Mouse (Mus musculus) stomach, postnatal 0 days (tissue): ENCODE data around the gene Fsip1. TPM values are rescaled to one million over a fixed set of nuclear protein-coding genes. Genes with fewer than 3 reads are reported as not detected.

Experiments used
- ATAC-seq: fragments of 200-750 bp; cut with Nextera tagmentation; 2 replicates; pipeline ENCODE4 v1.8.0; 2017; ENCODE audit not compliant: low FRiP score, low TSS enrichment
- DNase-seq: peaks from one replicate; pipeline ENCODE4 v3.0.0-alpha.2; 2016; ENCODE audit warnings: low spot score
- H3K27ac ChIP-seq: fragments of 300-500 bp; sonication (generic); replicated peaks from 2 replicates; pipeline ENCODE4 v1.5.1; 2014; ENCODE audit warnings: mild to moderate bottlenecking, control low read depth
- H3K27me3 ChIP-seq: fragments of 300-500 bp; sonication (generic); 2 replicates; pipeline ENCODE4 v1.6.1; 2014; ENCODE audit warnings: low read length; ENCODE audit not compliant: control insufficient read depth, insufficient read depth
- H3K36me3 ChIP-seq: fragments of 300-500 bp; sonication (generic); 2 replicates; pipeline ENCODE4 v1.6.1; 2014; ENCODE audit warnings: low read length, mixed read lengths; ENCODE audit not compliant: control insufficient read depth, insufficient read depth
- H3K4me1 ChIP-seq: fragments of 300-500 bp; sonication (generic); replicated peaks from 2 replicates; pipeline ENCODE4 v1.6.1; 2014; ENCODE audit warnings: antibody characterized with exemption; ENCODE audit not compliant: control insufficient read depth, insufficient read depth
- H3K4me2 ChIP-seq: fragments of 300-500 bp; sonication (generic); replicated peaks from 2 replicates; pipeline ENCODE4 v1.6.1; 2014; ENCODE audit warnings: low read depth, mild to moderate bottlenecking, control low read depth, moderate library complexity
- H3K4me3 ChIP-seq: fragments of 300-500 bp; sonication (generic); 2 replicates; pipeline ENCODE4 v1.5.1; 2014; ENCODE audit warnings: low read depth, low read length, control low read depth
- H3K9ac ChIP-seq: fragments of 300-500 bp; sonication (generic); 2 replicates; pipeline ENCODE4 v1.6.1; 2014; ENCODE audit warnings: mild to moderate bottlenecking, low read length, control low read depth, mixed read lengths
- H3K9me3 ChIP-seq: fragments of 300-500 bp; sonication (generic); 2 replicates; pipeline ENCODE4 v1.6.1; 2016; ENCODE audit warnings: low read length; ENCODE audit not compliant: control insufficient read depth
- CTCF ChIP-seq: IDR thresholded peaks from 2 replicates; pipeline ENCODE4 v1.5.1; 2016; ENCODE audit warnings: antibody characterized with exemption, low read depth, mild to moderate bottlenecking, moderate library complexity
- EP300 ChIP-seq: optimal IDR thresholded peaks from 2 replicates; pipeline ENCODE3; 2016; ENCODE audit warnings: antibody characterized with exemption
- WGBS: fragments of 180-500 bp; shearing (Covaris S2); extraction: QIAGEN DNeasy Blood & Tissue Kit; methylation state at CpG from one replicate; pipeline ENCODE4 v1.1.7; 2014; 5-methylcytosine and 5-hydroxymethylcytosine counted together
- polyA plus RNA-seq: library from polyadenylated mRNA; unstranded; fragments of >200 nt; fragmentation: Nextera tagmentation; extraction: Ambion mirVana; gene quantifications from 2 replicates; pipeline ENCODE4 v1.2.1, GENCODE M21; 2015

Fsip1 gene
- polyA plus RNA-seq, 1 experiment from 2014 or later = 0.07 TPM

- Histone ChIP-seq H3K36me3 (peaks cover 65% of the 10 kb centered on the region), H3K9ac (no peak overlapping the region), H3K4me1 (no peaks in the 10 kb centered on the region), H3K4me2 (no peak overlapping the region), H3K4me3 (no peak overlapping the region), H3K9me3 (no peaks in the 10 kb centered on the region), H3K27ac (no peak overlapping the region), H3K27me3 (no peaks in the 10 kb centered on the region)
- ATAC-seq (no peak), DNase-seq (no peak)
- 95% methylated on average over 12 of the region's 12 CpGs for WGBS
- no peak for TF ChIP-seq CTCF
- no peak for TF ChIP-seq EP300
Observed at GRCm38 (mm10) chr2:118119684-118120083, 137.1 kb downstream of the Fsip1 start.

- TF ChIP-seq EP300 = no peak
- TF ChIP-seq CTCF = no peak
- no peaks in the 10 kb centered on the region for H3K4me1 ChIP-seq
- H3K4me3 ChIP-seq = no peak overlapping the region
- H3K4me2 ChIP-seq = no peak overlapping the region
- DNase-seq (no peak), ATAC-seq (no peak)
- 86% methylated on average over 7 of the region's 7 CpGs for WGBS
- no peak overlapping the region for H3K27ac ChIP-seq
- no peak overlapping the region for H3K9ac ChIP-seq
- no peaks in the 10 kb centered on the region for H3K27me3 ChIP-seq
- H3K36me3 ChIP-seq = peaks cover 59% of the 10 kb centered on the region
- H3K9me3 ChIP-seq = no peaks in the 10 kb centered on the region
Observed at GRCm38 (mm10) chr2:118118515-118118914, 138.3 kb downstream of the Fsip1 start.

GRCm38 (mm10) chr2:118118045-118118444 lies 138.7 kb downstream of the Fsip1 start:
- peaks cover 54% of the 10 kb centered on the region for H3K36me3 ChIP-seq

GRCm38 (mm10) chr2:118117401-118117800 lies 139.4 kb downstream of the Fsip1 start:
- Histone ChIP-seq H3K4me2 (no peak overlapping the region), H3K4me1 (no peaks in the 10 kb centered on the region), H3K9me3 (no peaks in the 10 kb centered on the region), H3K9ac (no peak overlapping the region), H3K27me3 (no peaks in the 10 kb centered on the region), H3K4me3 (no peak overlapping the region), H3K27ac (no peak overlapping the region), H3K36me3 (peaks cover 51% of the 10 kb centered on the region)
- no peak for TF ChIP-seq EP300
- no peak for TF ChIP-seq CTCF
- ATAC-seq = no peak
- DNase-seq = no peak
- WGBS = 64% methylated on average over 11 of the region's 11 CpGs

More at GRCm38 (mm10) chr2:118118045-118118444, 138.7 kb downstream of the Fsip1 start:
- H3K4me1 ChIP-seq = no peaks in the 10 kb centered on the region
- DNase-seq = no peak
- H3K4me3 ChIP-seq = no peak overlapping the region
- no peak overlapping the region for H3K9ac ChIP-seq
- no peak for ATAC-seq
- H3K27ac ChIP-seq = no peak overlapping the region
- H3K9me3 ChIP-seq = no peaks in the 10 kb centered on the region
- H3K4me2 ChIP-seq = no peak overlapping the region
- WGBS = 90% methylated on average over 6 of the region's 6 CpGs
- no peak for TF ChIP-seq EP300
- no peak for TF ChIP-seq CTCF
- H3K27me3 ChIP-seq = no peaks in the 10 kb centered on the region

GRCm38 (mm10) chr2:118116754-118117290 lies 139.9 kb downstream of the Fsip1 start:
- Histone ChIP-seq H3K4me2 (no peak overlapping the region), H3K4me1 (no peaks in the 10 kb centered on the region), H3K27me3 (no peaks in the 10 kb centered on the region), H3K4me3 (no peak overlapping the region), H3K9me3 (no peaks in the 10 kb centered on the region), H3K36me3 (peaks cover 48% of the 10 kb centered on the region), H3K27ac (no peak overlapping the region), H3K9ac (no peak overlapping the region)
- WGBS = 62% methylated on average over 3 of the region's 3 CpGs
- ATAC-seq (no peak), DNase-seq (no peak)
- TF ChIP-seq EP300 = no peak
- no peak for TF ChIP-seq CTCF

- Histone ChIP-seq H3K27me3 (no peaks in the 10 kb centered on the region), H3K36me3 (peaks cover 45% of the 10 kb centered on the region), H3K4me2 (no peak overlapping the region), H3K9ac (no peak overlapping the region), H3K4me1 (no peaks in the 10 kb centered on the region), H3K4me3 (no peak overlapping the region), H3K27ac (no peak overlapping the region), H3K9me3 (no peaks in the 10 kb centered on the region)
- ATAC-seq (no peak), DNase-seq (no peak)
- TF ChIP-seq CTCF = no peak
- no peak for TF ChIP-seq EP300
- 46% methylated on average over 2 of the region's 2 CpGs for WGBS
Observed at GRCm38 (mm10) chr2:118116180-118116579, 140.6 kb downstream of the Fsip1 start.
